Mouse (Mus musculus) left cerebral cortex, postnatal 4 days (tissue): ENCODE results near the gene Ticrr. TPM values are rescaled to one million over a fixed set of nuclear protein-coding genes. Genes with fewer than 3 reads are reported as not detected.

Experiments used
- DNase-seq: peaks from one replicate; pipeline ENCODE4 v3.0.0-alpha.2; 2022
- intact Hi-C: fragments of 180-260 bp; cut with DNase I; formaldehyde crosslinking; loops from one replicate; pipeline ENCODE4 v1.15.1; 2025
- total RNA-seq, 2 experiments: library from RNA; stranded (reverse); gene quantifications; 2 replicates each; pipeline ENCODE4 v1.2.3; 2021

The Ticrr gene
- total RNA-seq, 2 experiments from 2014 or later: 2.3 to 2.7 TPM

- intact Hi-C loops: no loop called here
- peak; percentile 75 for DNase-seq
Measured at GRCm38 (mm10) chr7:79742659-79743536, 82.9 kb downstream of the Ticrr start, which contains the start of the genes Pex11a and Wdr93. TSS of gene Pex11a (minus strand) at chr7:79743131. TSS of gene Wdr93 (plus strand) at chr7:79743163.

GRCm38 (mm10) chr7:79744051-79744450 lies 84.1 kb downstream of the Ticrr start:
- intact Hi-C loops: no loop called here
- DNase-seq: no peak

- no peak for DNase-seq
- intact Hi-C loops: no loop called here
Measured at GRCm38 (mm10) chr7:79744585-79744984, 84.6 kb downstream of the Ticrr start.

GRCm38 (mm10) chr7:79747659-79748058 lies 87.7 kb downstream of the Ticrr start:
- intact Hi-C loops: no loop called here
- no peak for DNase-seq

Other genes with a start within 250 kb of the Ticrr start
- 10 to 100 TPM; 75.8 to 80.6 TPM for gene Polg, start 193.8 kb upstream of the Ticrr start, total RNA-seq
- 1 to 10 TPM; 2.4 to 3.7 TPM for gene Rhcg, start 42.5 kb upstream of the Ticrr start, total RNA-seq
- gene Kif7, start 55.5 kb downstream of the Ticrr start, total RNA-seq: 1 to 10 TPM; 4.1 to 4.7 TPM
- not detected for gene Plin1, start 72.7 kb downstream of the Ticrr start, total RNA-seq
- gene Pex11a, start 82.9 kb downstream of the Ticrr start, total RNA-seq: 10 to 100 TPM in 1 of 2 experiments, 1 to 10 TPM in 1; 9.4 to 10.0 TPM
- under 1 TPM in 1 of 2 experiments, not detected in 1; 0.30 TPM for gene Wdr93, start 83.0 kb downstream of the Ticrr start, total RNA-seq
- under 1 TPM; 0.46 to 0.70 TPM for gene Mesp1, start 133.6 kb downstream of the Ticrr start, total RNA-seq
- 1 to 10 TPM; 1.2 to 1.9 TPM for gene Mesp2, start 150.5 kb downstream of the Ticrr start, total RNA-seq
- 1 to 10 TPM; 7.4 to 8.4 TPM for gene Anpep, start 200.9 kb downstream of the Ticrr start, total RNA-seq